Mouse (Mus musculus): Measurements from ENCODE around the gene Gart. TPM values are rescaled to one million over a fixed set of nuclear protein-coding genes. Genes with fewer than 3 reads are reported as not detected.

Gart gene
- polyA plus RNA-seq, 1 experiment from 2014 or later, result 227 TPM

GRCm38 (mm10) chr16:91609501-91610245 lies 37.1 kb downstream of the Gart start:
- DNase-seq (ENCODE audit: low spot score) (no peak), ATAC-seq (replicated peaks; ENCODE audit: low FRiP score) (no peak)
- no peaks in the 10 kb centered on the region for H3K4me1 ChIP-seq (replicated peaks; ENCODE audit: control insufficient read depth, insufficient read depth, low read length)
- no peak overlapping the region for H3K27ac ChIP-seq (ENCODE audit: low read depth, low read length)
- H3K36me3 ChIP-seq (ENCODE audit: control insufficient read depth, insufficient read depth, low read length), result no peaks in the 10 kb centered on the region
- H3K9me3 ChIP-seq (ENCODE audit: control insufficient read depth, low read length), result no peaks in the 10 kb centered on the region
- WGBS, result 73% methylated on average over 9 of the region's 9 CpGs
- H3K4me2 ChIP-seq, result no peak overlapping the region
- no peak overlapping the region for H3K4me3 ChIP-seq (ENCODE audit: low read depth, low read length)
- H3K9ac ChIP-seq (ENCODE audit: low read depth, low read length), result no peak overlapping the region
- H3K27me3 ChIP-seq (replicated peaks; ENCODE audit: control insufficient read depth, insufficient read depth, low read length), result no peaks in the 10 kb centered on the region

GRCm38 (mm10) chr16:91606958-91607357 lies 39.8 kb downstream of the Gart start:
- no peak overlapping the region for H3K27ac ChIP-seq (ENCODE audit: low read depth, low read length)
- no peaks in the 10 kb centered on the region for H3K4me1 ChIP-seq (replicated peaks; ENCODE audit: control insufficient read depth, insufficient read depth, low read length)
- no peaks in the 10 kb centered on the region for H3K9me3 ChIP-seq (ENCODE audit: control insufficient read depth, low read length)

GRCm38 (mm10) chr16:91605156-91605555 lies 41.6 kb downstream of the Gart start:
- H3K4me3 ChIP-seq (ENCODE audit: low read depth, low read length), result no peak overlapping the region
- DNase-seq (ENCODE audit: low spot score), result no peak
- H3K27ac ChIP-seq (ENCODE audit: low read depth, low read length), result no peak overlapping the region
- no peak for ATAC-seq (replicated peaks; ENCODE audit: low FRiP score)
- H3K36me3 ChIP-seq (ENCODE audit: control insufficient read depth, insufficient read depth, low read length), result no peaks in the 10 kb centered on the region
- 0 out of 2 replicates have a peak, but pooled peaks cover 4% of the 10 kb centered on the region for H3K4me1 ChIP-seq (replicated peaks; ENCODE audit: control insufficient read depth, insufficient read depth, low read length)
- H3K9me3 ChIP-seq (ENCODE audit: control insufficient read depth, low read length), result no peaks in the 10 kb centered on the region
- H3K9ac ChIP-seq (ENCODE audit: low read depth, low read length), result no peak overlapping the region
- no peak overlapping the region for H3K4me2 ChIP-seq
- 0 out of 2 replicates have a peak, but pooled peaks cover 5% of the 10 kb centered on the region for H3K27me3 ChIP-seq (replicated peaks; ENCODE audit: control insufficient read depth, insufficient read depth, low read length)
- WGBS, result 85% methylated on average over 6 of the region's 6 CpGs

More at GRCm38 (mm10) chr16:91606958-91607357, 39.8 kb downstream of the Gart start:
- H3K27me3 ChIP-seq (replicated peaks; ENCODE audit: control insufficient read depth, insufficient read depth, low read length), result no peaks in the 10 kb centered on the region
- H3K9ac ChIP-seq (ENCODE audit: low read depth, low read length), result no peak overlapping the region
- H3K4me3 ChIP-seq (ENCODE audit: low read depth, low read length), result no peak overlapping the region
- no peaks in the 10 kb centered on the region for H3K36me3 ChIP-seq (ENCODE audit: control insufficient read depth, insufficient read depth, low read length)
- no peak overlapping the region for H3K4me2 ChIP-seq
- no peak for DNase-seq (ENCODE audit: low spot score)
- no peak for ATAC-seq (replicated peaks; ENCODE audit: low FRiP score)
- WGBS, result 77% methylated on average over 8 of the region's 8 CpGs

- H3K27ac ChIP-seq (ENCODE audit: low read depth, low read length), result no peak overlapping the region
- H3K4me1 ChIP-seq (replicated peaks; ENCODE audit: control insufficient read depth, insufficient read depth, low read length), result peaks cover 8% of the 10 kb centered on the region
- H3K27me3 ChIP-seq (replicated peaks; ENCODE audit: control insufficient read depth, insufficient read depth, low read length), result peaks cover 11% of the 10 kb centered on the region
- no peaks in the 10 kb centered on the region for H3K9me3 ChIP-seq (ENCODE audit: control insufficient read depth, low read length)
- no peaks in the 10 kb centered on the region for H3K36me3 ChIP-seq (ENCODE audit: control insufficient read depth, insufficient read depth, low read length)
- no peak overlapping the region for H3K4me2 ChIP-seq
- 62% methylated on average over 9 of the region's 9 CpGs for WGBS
- ATAC-seq (replicated peaks; ENCODE audit: low FRiP score) (no peak), DNase-seq (ENCODE audit: low spot score) (no peak)
- no peak overlapping the region for H3K9ac ChIP-seq (ENCODE audit: low read depth, low read length)
- H3K4me3 ChIP-seq (ENCODE audit: low read depth, low read length), result no peak overlapping the region
Observed at GRCm38 (mm10) chr16:91601693-91602092, 45.1 kb downstream of the Gart start.

- Histone ChIP-seq H3K36me3 (ENCODE audit: control insufficient read depth, insufficient read depth, low read length) (no peaks in the 10 kb centered on the region), H3K27ac (ENCODE audit: low read depth, low read length) (no peak overlapping the region), H3K27me3 (replicated peaks; ENCODE audit: control insufficient read depth, insufficient read depth, low read length) (peaks cover 13% of the 10 kb centered on the region), H3K4me2 (no peak overlapping the region), H3K4me1 (replicated peaks; ENCODE audit: control insufficient read depth, insufficient read depth, low read length) (peaks cover 12% of the 10 kb centered on the region), H3K4me3 (ENCODE audit: low read depth, low read length) (no peak overlapping the region), H3K9me3 (ENCODE audit: control insufficient read depth, low read length) (no peaks in the 10 kb centered on the region), H3K9ac (ENCODE audit: low read depth, low read length) (no peak overlapping the region)
- no peak for DNase-seq (ENCODE audit: low spot score)
- 67% methylated on average over 4 of the region's 4 CpGs for WGBS
- no peak for ATAC-seq (replicated peaks; ENCODE audit: low FRiP score)
Observed at GRCm38 (mm10) chr16:91601081-91601480, 45.7 kb downstream of the Gart start.

- Histone ChIP-seq H3K27ac (ENCODE audit: low read depth, low read length) (no peak overlapping the region), H3K4me2 (no peak overlapping the region), H3K4me1 (replicated peaks; ENCODE audit: control insufficient read depth, insufficient read depth, low read length) (peaks cover 12% of the 10 kb centered on the region), H3K27me3 (replicated peaks; ENCODE audit: control insufficient read depth, insufficient read depth, low read length) (peaks cover 13% of the 10 kb centered on the region), H3K9me3 (ENCODE audit: control insufficient read depth, low read length) (no peaks in the 10 kb centered on the region), H3K36me3 (ENCODE audit: control insufficient read depth, insufficient read depth, low read length) (no peaks in the 10 kb centered on the region), H3K4me3 (ENCODE audit: low read depth, low read length) (no peak overlapping the region), H3K9ac (ENCODE audit: low read depth, low read length) (no peak overlapping the region)
- DNase-seq (ENCODE audit: low spot score) (no peak), ATAC-seq (replicated peaks; ENCODE audit: low FRiP score) (no peak)
Observed at GRCm38 (mm10) chr16:91599242-91599641, 47.5 kb downstream of the Gart start.

GRCm38 (mm10) chr16:91597672-91598010 lies 49.1 kb downstream of the Gart start, which contains the start of gene Tmem50b:
Tmem50b (minus strand) TSS chr16:91597800.
- H3K4me2 ChIP-seq, result peak within 1 kb of the TSS; percentile 99
- H3K27me3 ChIP-seq (replicated peaks; ENCODE audit: control insufficient read depth, insufficient read depth, low read length), result peaks cover 13% of the 10 kb centered on the region
- no peaks in the 10 kb centered on the region for H3K9me3 ChIP-seq (ENCODE audit: control insufficient read depth, low read length)
- H3K9ac ChIP-seq (ENCODE audit: low read depth, low read length), result peak within 1 kb of the TSS; percentile 65
- H3K4me3 ChIP-seq (ENCODE audit: low read depth, low read length), result peak within 1 kb of the TSS; percentile 77
- peak; percentile 98 for DNase-seq (ENCODE audit: low spot score)
- ATAC-seq (replicated peaks; ENCODE audit: low FRiP score), result peak; percentile 99
- no peaks in the 10 kb centered on the region for H3K36me3 ChIP-seq (ENCODE audit: control insufficient read depth, insufficient read depth, low read length)
- H3K27ac ChIP-seq (ENCODE audit: low read depth, low read length), result no peak within 1 kb of the TSS
- H3K4me1 ChIP-seq (replicated peaks; ENCODE audit: control insufficient read depth, insufficient read depth, low read length), result peaks cover 15% of the 10 kb centered on the region
- 0% methylated on average over 34 of the region's 34 CpGs for WGBS

- H3K36me3 ChIP-seq (ENCODE audit: control insufficient read depth, insufficient read depth, low read length), result no peaks in the 10 kb centered on the region
- WGBS, result under 1% methylated on average over 75 of the region's 75 CpGs
- H3K4me2 ChIP-seq, result peak overlapping the region; percentile 99
- H3K27ac ChIP-seq (ENCODE audit: low read depth, low read length), result no peak overlapping the region
- H3K9me3 ChIP-seq (ENCODE audit: control insufficient read depth, low read length), result no peaks in the 10 kb centered on the region
- no peak for DNase-seq (ENCODE audit: low spot score)
- peaks cover 13% of the 10 kb centered on the region for H3K27me3 ChIP-seq (replicated peaks; ENCODE audit: control insufficient read depth, insufficient read depth, low read length)
- ATAC-seq (replicated peaks; ENCODE audit: low FRiP score), result peak; percentile 56
- H3K9ac ChIP-seq (ENCODE audit: low read depth, low read length), result peak overlapping the region; percentile 65
- H3K4me3 ChIP-seq (ENCODE audit: low read depth, low read length), result peak overlapping the region; percentile 77
- peaks cover 17% of the 10 kb centered on the region for H3K4me1 ChIP-seq (replicated peaks; ENCODE audit: control insufficient read depth, insufficient read depth, low read length)
Observed at GRCm38 (mm10) chr16:91596779-91597671, 49.7 kb downstream of the Gart start.
